Mouse (Mus musculus): ENCODE results near the gene Chmp6.

GRCm38 (mm10) chr11:119967892-119968291, 54.7 kb downstream of the Chmp6 start:
- TF ChIP-seq CTCF (IDR thresholded peaks at IDR 0.05; ENCODE audit: low read depth, low read length) (no peak), TAL1 (conservative IDR thresholded peaks at IDR 0.05; ENCODE audit: low read depth, low read length) (no peak), GATA1 (IDR thresholded peaks at IDR 0.05; ENCODE audit: borderline replicate concordance, low read length) (no peak), POLR2AphosphoS5 (IDR thresholded peaks at IDR 0.05; ENCODE audit: insufficient replicate concordance, low read depth, low read length) (no peak), GATA2 (IDR thresholded peaks at IDR 0.05; ENCODE audit: borderline replicate concordance, low read depth, low read length) (no peak)
